Mouse (Mus musculus) heart, embryonic 12.5 days (tissue): Measurements from ENCODE around the gene Kcnk3. TPM values are rescaled to one million over a fixed set of nuclear protein-coding genes. Genes with fewer than 3 reads are reported as not detected.

Source experiments
- ATAC-seq: fragments of 200-750 bp; cut with Nextera tagmentation; 2 replicates; pipeline ENCODE4 v1.8.0; 2017; ENCODE audit warnings: moderate TSS enrichment, moderate library complexity; ENCODE audit not compliant: insufficient number of reproducible peaks, low FRiP score
- H3K27ac ChIP-seq: fragments of 300-500 bp; sonication (generic); 2 replicates; pipeline ENCODE4 v1.5.1; 2016; ENCODE audit warnings: mild to moderate bottlenecking, moderate library complexity; ENCODE audit not compliant: poor library complexity, severe bottlenecking
- H3K27me3 ChIP-seq: fragments of 300-500 bp; sonication (generic); replicated peaks from 2 replicates; pipeline ENCODE4 v1.6.1; 2016; ENCODE audit warnings: mild to moderate bottlenecking, moderate library complexity
- H3K36me3 ChIP-seq: fragments of 300-500 bp; sonication (generic); 2 replicates; pipeline ENCODE4 v1.6.1; 2016; ENCODE audit warnings: mild to moderate bottlenecking, moderate library complexity
- H3K4me1 ChIP-seq: fragments of 300-500 bp; sonication (generic); replicated peaks from 2 replicates; pipeline ENCODE4 v1.6.1; 2016; ENCODE audit warnings: mild to moderate bottlenecking
- H3K4me2 ChIP-seq: fragments of 300-500 bp; sonication (generic); 2 replicates; pipeline ENCODE4 v1.6.1; 2016; ENCODE audit warnings: mild to moderate bottlenecking, moderate library complexity
- H3K4me3 ChIP-seq: fragments of 300-500 bp; sonication (generic); 2 replicates; pipeline ENCODE4 v1.5.1; 2016; ENCODE audit warnings: mild to moderate bottlenecking
- H3K9ac ChIP-seq: fragments of 300-500 bp; sonication (generic); 2 replicates; pipeline ENCODE4 v1.6.1; 2016; ENCODE audit warnings: mild to moderate bottlenecking, moderate library complexity
- H3K9me3 ChIP-seq: fragments of 300-500 bp; sonication (generic); replicated peaks from 2 replicates; pipeline ENCODE4 v1.6.1; 2016; ENCODE audit warnings: mild to moderate bottlenecking, moderate library complexity
- WGBS: fragments of 180-500 bp; shearing (Covaris S2); methylation state at CpG from one replicate; pipeline ENCODE4 v1.1.7; 2016; 5-methylcytosine and 5-hydroxymethylcytosine counted together
- polyA plus RNA-seq: library from polyadenylated mRNA; unstranded; fragments of >200 nt; fragmentation: Nextera tagmentation; extraction: Ambion mirVana; gene quantifications from 2 replicates; pipeline ENCODE4 v1.2.1, GENCODE M21; 2016

Gene Kcnk3
- polyA plus RNA-seq, 1 experiment from 2014 or later = 45.1 TPM

GRCm38 (mm10) chr5:30613242-30613641 lies 25.3 kb downstream of the Kcnk3 start:
- Histone ChIP-seq H3K4me2 (no peak overlapping the region), H3K9me3 (no peaks in the 10 kb centered on the region), H3K27ac (peak overlapping the region; percentile 88), H3K4me3 (no peak overlapping the region), H3K4me1 (peaks cover 65% of the 10 kb centered on the region), H3K27me3 (no peaks in the 10 kb centered on the region), H3K36me3 (no peaks in the 10 kb centered on the region), H3K9ac (no peak overlapping the region)
- ATAC-seq = no peak
- 83% methylated on average over 8 of the region's 8 CpGs for WGBS

GRCm38 (mm10) chr5:30614221-30614620 lies 26.3 kb downstream of the Kcnk3 start:
- Histone ChIP-seq H3K4me2 (peak overlapping the region; percentile 42), H3K9me3 (no peaks in the 10 kb centered on the region), H3K9ac (peak overlapping the region; percentile 42; the same call in 1 of the 2 replicates), H3K27ac (peak overlapping the region; percentile 88), H3K36me3 (no peaks in the 10 kb centered on the region), H3K4me3 (no peak overlapping the region), H3K4me1 (peaks cover 72% of the 10 kb centered on the region), H3K27me3 (no peaks in the 10 kb centered on the region)
- WGBS = 13% methylated on average over 1 of the region's 1 CpGs
- peak; percentile 84 for ATAC-seq

- peaks cover 66% of the 10 kb centered on the region for H3K4me1 ChIP-seq
- 0 out of 2 replicates have a peak, but pooled peaks have one; percentile 5 for ATAC-seq
- no peak overlapping the region for H3K4me3 ChIP-seq
- peaks cover under 1% of the 10 kb centered on the region; the same call in 1 of the 2 replicates for H3K27me3 ChIP-seq
- no peaks in the 10 kb centered on the region for H3K9me3 ChIP-seq
- peak overlapping the region; percentile 42; the same call in 1 of the 2 replicates for H3K9ac ChIP-seq
- H3K4me2 ChIP-seq = peak overlapping the region; percentile 20; the same call in 1 of the 2 replicates
- no peaks in the 10 kb centered on the region for H3K36me3 ChIP-seq
- H3K27ac ChIP-seq = peak overlapping the region; percentile 88
- WGBS = 23% methylated on average over 6 of the region's 6 CpGs
Measured at GRCm38 (mm10) chr5:30615416-30615815, 27.4 kb downstream of the Kcnk3 start.

- H3K4me1 ChIP-seq = peaks cover 64% of the 10 kb centered on the region
- ATAC-seq = no peak
- no peaks in the 10 kb centered on the region for H3K9me3 ChIP-seq
- peak overlapping the region; percentile 20; the same call in 1 of the 2 replicates for H3K4me2 ChIP-seq
- no peaks in the 10 kb centered on the region for H3K36me3 ChIP-seq
- 51% methylated on average over 4 of the region's 4 CpGs for WGBS
- H3K27ac ChIP-seq = peak overlapping the region; percentile 88
- H3K9ac ChIP-seq = no peak overlapping the region
- H3K27me3 ChIP-seq = peaks cover 4% of the 10 kb centered on the region
- H3K4me3 ChIP-seq = no peak overlapping the region
Measured at GRCm38 (mm10) chr5:30615819-30616218, 27.8 kb downstream of the Kcnk3 start.

- Histone ChIP-seq H3K4me1 (peaks cover 57% of the 10 kb centered on the region), H3K4me2 (no peak overlapping the region), H3K36me3 (no peaks in the 10 kb centered on the region), H3K27me3 (peaks cover 12% of the 10 kb centered on the region), H3K4me3 (no peak overlapping the region), H3K9me3 (no peaks in the 10 kb centered on the region), H3K27ac (peak overlapping the region; percentile 65), H3K9ac (no peak overlapping the region)
- 30% methylated on average over 3 of the region's 3 CpGs for WGBS
- ATAC-seq = no peak
Measured at GRCm38 (mm10) chr5:30616644-30617043, 28.7 kb downstream of the Kcnk3 start.

GRCm38 (mm10) chr5:30617357-30617756 lies 29.4 kb downstream of the Kcnk3 start:
- 5% methylated on average over 3 of the region's 3 CpGs for WGBS
- peak overlapping the region; percentile 65 for H3K27ac ChIP-seq
- H3K4me3 ChIP-seq = no peak overlapping the region
- ATAC-seq = no peak
- H3K9me3 ChIP-seq = no peaks in the 10 kb centered on the region
- peaks cover 19% of the 10 kb centered on the region for H3K27me3 ChIP-seq
- peaks cover 64% of the 10 kb centered on the region for H3K4me1 ChIP-seq
- H3K9ac ChIP-seq = peak overlapping the region; percentile 46
- H3K36me3 ChIP-seq = no peaks in the 10 kb centered on the region
- H3K4me2 ChIP-seq = peak overlapping the region; percentile 42

GRCm38 (mm10) chr5:30617851-30618250 lies 29.9 kb downstream of the Kcnk3 start:
- H3K4me1 ChIP-seq = peaks cover 69% of the 10 kb centered on the region
- no peak overlapping the region for H3K4me3 ChIP-seq
- peak overlapping the region; percentile 65 for H3K27ac ChIP-seq
- no peak for ATAC-seq
- H3K27me3 ChIP-seq = peaks cover 24% of the 10 kb centered on the region
- peak overlapping the region; percentile 42 for H3K4me2 ChIP-seq
- 18% methylated on average over 11 of the region's 11 CpGs for WGBS
- no peaks in the 10 kb centered on the region for H3K36me3 ChIP-seq
- no peaks in the 10 kb centered on the region for H3K9me3 ChIP-seq
- H3K9ac ChIP-seq = peak overlapping the region; percentile 46

- Histone ChIP-seq H3K27ac (peak overlapping the region; percentile 65), H3K4me3 (no peak overlapping the region), H3K9me3 (no peaks in the 10 kb centered on the region), H3K9ac (no peak overlapping the region; the same call in 1 of the 2 replicates), H3K4me1 (peaks cover 69% of the 10 kb centered on the region), H3K27me3 (peaks cover 26% of the 10 kb centered on the region), H3K4me2 (no peak overlapping the region), H3K36me3 (no peaks in the 10 kb centered on the region)
- no peak for ATAC-seq
- WGBS = 77% methylated on average over 8 of the region's 8 CpGs
Measured at GRCm38 (mm10) chr5:30618376-30619003, 30.5 kb downstream of the Kcnk3 start.

GRCm38 (mm10) chr5:30619211-30619610 lies 31.2 kb downstream of the Kcnk3 start:
- 71% methylated on average over 2 of the region's 2 CpGs for WGBS
- no peaks in the 10 kb centered on the region for H3K9me3 ChIP-seq
- H3K4me2 ChIP-seq = no peak overlapping the region
- H3K36me3 ChIP-seq = no peaks in the 10 kb centered on the region
- no peak for ATAC-seq
- H3K27ac ChIP-seq = no peak overlapping the region
- H3K9ac ChIP-seq = no peak overlapping the region
- H3K4me3 ChIP-seq = no peak overlapping the region
- peaks cover 26% of the 10 kb centered on the region for H3K27me3 ChIP-seq
- peaks cover 62% of the 10 kb centered on the region for H3K4me1 ChIP-seq

- Histone ChIP-seq H3K27me3 (peaks cover 26% of the 10 kb centered on the region), H3K4me1 (peaks cover 59% of the 10 kb centered on the region)
- no peak for ATAC-seq
Measured at GRCm38 (mm10) chr5:30620567-30620966, 32.6 kb downstream of the Kcnk3 start.

GRCm38 (mm10) chr5:30621211-30621790 lies 33.3 kb downstream of the Kcnk3 start:
- WGBS = 89% methylated on average over 9 of the region's 9 CpGs
- H3K4me1 ChIP-seq = peaks cover 53% of the 10 kb centered on the region
- H3K36me3 ChIP-seq = no peaks in the 10 kb centered on the region
- no peak overlapping the region for H3K27ac ChIP-seq
- no peak overlapping the region for H3K9ac ChIP-seq
- no peak overlapping the region for H3K4me3 ChIP-seq
- H3K27me3 ChIP-seq = peaks cover 26% of the 10 kb centered on the region
- no peak overlapping the region for H3K4me2 ChIP-seq
- H3K9me3 ChIP-seq = no peaks in the 10 kb centered on the region
- ATAC-seq = no peak

More at GRCm38 (mm10) chr5:30620567-30620966, 32.6 kb downstream of the Kcnk3 start:
- 95% methylated on average over 20 of the region's 20 CpGs for WGBS
- Histone ChIP-seq H3K9ac (no peak overlapping the region), H3K36me3 (no peaks in the 10 kb centered on the region), H3K9me3 (no peaks in the 10 kb centered on the region), H3K4me3 (no peak overlapping the region), H3K4me2 (no peak overlapping the region), H3K27ac (no peak overlapping the region)
